Mouse (Mus musculus) neural tube, embryonic 15.5 days (tissue): Measurements from ENCODE around the gene Fer. TPM values are rescaled to one million over a fixed set of nuclear protein-coding genes. Genes with fewer than 3 reads are reported as not detected.

Experiments
- ATAC-seq: fragments of 200-750 bp; cut with Nextera tagmentation; 2 replicates; pipeline ENCODE4 v1.8.0; 2017; ENCODE audit warnings: mild to moderate bottlenecking, moderate TSS enrichment, moderate library complexity; ENCODE audit not compliant: low FRiP score
- H3K27ac ChIP-seq: fragments of 300-500 bp; sonication (generic); replicated peaks from 2 replicates; pipeline ENCODE4 v1.5.1; 2015; ENCODE audit warnings: mild to moderate bottlenecking, inconsistent platforms
- H3K27me3 ChIP-seq: fragments of 300-500 bp; sonication (generic); replicated peaks from 2 replicates; pipeline ENCODE4 v1.6.1; 2015; ENCODE audit warnings: inconsistent platforms
- H3K36me3 ChIP-seq: fragments of 300-500 bp; sonication (generic); 2 replicates; pipeline ENCODE4 v1.6.1; 2015; ENCODE audit warnings: inconsistent platforms
- H3K4me1 ChIP-seq: fragments of 300-500 bp; sonication (generic); 2 replicates; pipeline ENCODE4 v1.6.1; 2015; ENCODE audit warnings: inconsistent platforms
- H3K4me2 ChIP-seq: fragments of 300-500 bp; sonication (generic); 2 replicates; pipeline ENCODE4 v1.6.1; 2015; ENCODE audit warnings: inconsistent platforms, mild to moderate bottlenecking, moderate library complexity
- H3K4me3 ChIP-seq: fragments of 300-500 bp; sonication (generic); replicated peaks from 2 replicates; pipeline ENCODE4 v1.5.1; 2015; ENCODE audit warnings: mild to moderate bottlenecking, inconsistent platforms
- H3K9ac ChIP-seq: fragments of 300-500 bp; sonication (generic); replicated peaks from 2 replicates; pipeline ENCODE4 v1.6.1; 2015; ENCODE audit warnings: mild to moderate bottlenecking, inconsistent platforms
- H3K9me3 ChIP-seq: fragments of 300-500 bp; sonication (generic); replicated peaks from 2 replicates; pipeline ENCODE4 v1.6.1; 2016; ENCODE audit warnings: inconsistent platforms
- WGBS: fragments of 180-500 bp; shearing (Covaris S2); methylation state at CpG from one replicate; pipeline ENCODE4 v1.1.7; 2015; ENCODE audit warnings: mixed read lengths; 5-methylcytosine and 5-hydroxymethylcytosine counted together
- polyA plus RNA-seq: library from polyadenylated mRNA; unstranded; fragments of >200 nt; fragmentation: Nextera tagmentation; extraction: Ambion mirVana; gene quantifications from 2 replicates; pipeline ENCODE4 v1.2.1, GENCODE M21; 2015

Gene Fer
- polyA plus RNA-seq, 1 experiment from 2014 or later, result 31.5 TPM

DNA sequence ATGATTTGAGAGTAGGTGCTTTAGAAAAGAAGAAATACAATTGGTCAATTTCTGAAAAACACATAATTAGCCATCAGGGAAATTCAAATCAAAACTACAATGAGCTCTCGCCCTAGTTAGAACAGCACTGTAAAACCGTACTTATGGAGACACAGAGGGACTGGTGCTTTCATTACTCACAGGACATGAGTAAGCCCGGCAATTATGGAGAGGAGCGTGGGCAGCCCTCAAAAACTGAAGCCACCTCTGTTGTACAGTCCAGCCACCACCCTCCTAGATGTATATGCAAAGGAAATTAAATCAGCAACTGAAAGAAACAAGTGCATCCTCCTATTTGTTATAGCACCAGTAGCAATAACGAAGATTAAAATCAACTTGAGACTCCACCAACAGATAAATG lies 304.9 kb downstream of the Fer start:
- H3K36me3 ChIP-seq, result no peaks in the 10 kb centered on the region
- H3K4me1 ChIP-seq, result no peaks in the 10 kb centered on the region
- 95% methylated on average over 5 of the region's 5 CpGs for WGBS
- H3K27me3 ChIP-seq, result no peaks in the 10 kb centered on the region
- no peak overlapping the region for H3K27ac ChIP-seq
- H3K4me3 ChIP-seq, result no peak overlapping the region
- no peak overlapping the region for H3K9ac ChIP-seq
- no peak overlapping the region for H3K4me2 ChIP-seq
- peaks cover 10% of the 10 kb centered on the region; the same call in 1 of the 2 replicates for H3K9me3 ChIP-seq
- ATAC-seq, result no peak

DNA sequence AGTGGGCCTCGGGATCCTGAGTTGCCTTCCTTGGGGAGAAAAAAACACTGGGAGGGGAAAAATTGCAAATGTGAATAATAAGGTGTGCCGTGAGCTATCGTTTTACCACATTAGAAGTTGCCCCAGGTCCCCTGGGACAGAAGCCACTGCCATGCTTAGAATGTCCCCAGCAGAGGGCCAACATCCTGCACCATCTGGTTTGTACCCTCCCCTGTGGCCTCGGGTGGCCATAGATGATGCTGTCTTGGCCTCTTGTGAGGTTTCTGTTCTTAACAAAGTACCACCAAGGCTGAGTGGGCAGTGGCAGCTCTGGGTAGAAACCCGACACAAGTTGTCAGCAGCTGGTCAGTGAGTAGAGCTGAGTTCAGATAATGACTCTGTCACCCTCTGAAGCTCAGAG lies 307.2 kb downstream of the Fer start:
- 66% methylated on average over 5 of the region's 5 CpGs for WGBS
- Histone ChIP-seq H3K27me3 (no peaks in the 10 kb centered on the region), H3K36me3 (no peaks in the 10 kb centered on the region), H3K27ac (no peak overlapping the region), H3K9me3 (peaks cover 10% of the 10 kb centered on the region; the same call in 1 of the 2 replicates), H3K4me3 (no peak overlapping the region), H3K4me2 (no peak overlapping the region), H3K9ac (no peak overlapping the region), H3K4me1 (no peaks in the 10 kb centered on the region)
- ATAC-seq, result no peak

DNA sequence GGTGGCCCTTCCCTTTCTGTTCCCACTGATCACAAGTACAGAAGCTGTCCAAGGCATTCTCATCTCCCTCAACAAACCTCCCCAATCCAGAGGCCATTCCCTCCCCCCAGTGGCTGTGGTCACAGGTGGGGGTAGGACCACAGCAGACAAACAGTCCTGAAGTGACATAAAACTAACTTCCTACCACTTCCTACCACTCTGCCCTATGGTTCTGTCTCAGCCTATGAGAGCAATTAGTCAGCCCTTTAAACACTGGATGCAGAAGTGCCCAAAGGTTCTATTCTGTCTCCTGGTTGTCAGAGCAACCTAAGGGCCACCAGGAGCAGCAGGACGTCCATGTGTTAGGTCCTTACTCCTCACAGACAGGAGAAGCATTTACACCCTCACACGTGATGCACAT lies 309.6 kb downstream of the Fer start:
- Histone ChIP-seq H3K9ac (no peak overlapping the region), H3K9me3 (peaks cover 5% of the 10 kb centered on the region; the same call in 1 of the 2 replicates), H3K4me1 (no peaks in the 10 kb centered on the region), H3K4me3 (no peak overlapping the region), H3K27me3 (no peaks in the 10 kb centered on the region), H3K36me3 (no peaks in the 10 kb centered on the region), H3K27ac (no peak overlapping the region), H3K4me2 (no peak overlapping the region)
- 70% methylated on average over 2 of the region's 2 CpGs for WGBS
- no peak for ATAC-seq

DNA sequence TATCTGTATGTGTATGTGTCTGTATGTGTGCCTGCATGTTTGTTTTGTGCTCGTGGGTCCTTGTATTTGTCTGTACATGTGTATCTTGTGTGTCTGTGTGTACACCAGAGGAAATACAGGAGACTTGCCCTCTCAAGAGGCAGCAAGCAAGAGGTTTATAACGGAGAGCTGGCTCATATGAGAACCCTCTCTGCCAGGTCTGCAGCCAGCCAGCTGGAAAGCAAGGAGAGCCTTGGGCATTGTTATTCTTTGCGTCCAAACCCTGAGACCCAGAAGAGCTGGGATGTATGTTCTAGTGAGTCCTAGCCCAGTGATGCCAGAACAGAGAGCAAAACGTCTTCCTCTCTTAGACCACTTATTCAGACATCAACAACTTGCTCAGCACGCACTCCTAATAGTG lies 317.7 kb downstream of the Fer start:
- H3K4me2 ChIP-seq, result no peak overlapping the region
- no peaks in the 10 kb centered on the region for H3K4me1 ChIP-seq
- no peak for ATAC-seq
- no peaks in the 10 kb centered on the region for H3K36me3 ChIP-seq
- H3K4me3 ChIP-seq, result no peak overlapping the region
- H3K9me3 ChIP-seq, result no peaks in the 10 kb centered on the region
- H3K27me3 ChIP-seq, result no peaks in the 10 kb centered on the region
- no peak overlapping the region for H3K27ac ChIP-seq
- WGBS, result 76% methylated on average over 5 of the region's 5 CpGs
- H3K9ac ChIP-seq, result no peak overlapping the region

DNA sequence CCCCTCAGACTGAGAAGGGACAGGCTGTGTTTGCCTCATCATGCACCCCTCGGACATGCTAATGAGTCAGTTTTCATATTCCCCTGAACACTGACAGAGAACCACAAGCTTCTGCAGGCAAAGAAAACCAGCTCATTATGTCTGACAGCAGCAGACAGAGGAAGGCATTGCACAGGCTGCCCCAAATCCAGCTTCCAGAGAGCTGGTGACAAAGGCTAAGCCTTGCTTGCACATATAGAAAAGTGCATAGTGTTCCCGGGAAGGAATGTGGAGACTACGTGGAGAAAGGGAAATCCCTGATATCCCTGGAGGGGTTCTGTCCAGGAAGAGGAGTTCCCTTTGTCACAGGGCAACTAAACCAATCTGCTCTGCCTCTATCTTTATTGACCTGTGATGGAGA lies 318.4 kb downstream of the Fer start:
- Histone ChIP-seq H3K27me3 (no peaks in the 10 kb centered on the region), H3K4me3 (no peak overlapping the region), H3K9me3 (no peaks in the 10 kb centered on the region), H3K27ac (no peak overlapping the region), H3K9ac (no peak overlapping the region), H3K4me1 (no peaks in the 10 kb centered on the region), H3K4me2 (no peak overlapping the region), H3K36me3 (no peaks in the 10 kb centered on the region)
- no peak for ATAC-seq
- whole genome bisulfite sequencing, result 70% methylated on average over 3 of the region's 3 CpGs

DNA sequence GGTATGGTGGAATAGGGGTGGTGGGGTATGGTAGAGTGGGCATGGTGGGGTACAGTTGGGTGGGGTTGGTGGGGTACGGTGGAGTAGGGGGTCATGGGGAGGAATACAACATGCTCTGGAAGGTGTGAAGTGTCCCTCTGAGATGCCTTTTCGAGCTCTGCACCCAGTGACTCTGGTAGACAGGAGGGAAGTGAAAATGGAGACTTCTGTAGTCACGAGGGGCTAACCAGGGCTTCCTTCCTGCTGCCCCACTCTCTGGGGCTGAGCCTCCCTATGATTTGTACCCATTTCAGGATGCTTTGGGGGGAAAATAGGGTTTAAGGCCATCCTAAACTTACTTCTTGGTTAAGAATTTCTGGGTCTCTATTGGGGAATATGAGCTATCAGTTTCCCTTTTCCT lies 319.7 kb downstream of the Fer start:
- H3K9me3 ChIP-seq, result no peaks in the 10 kb centered on the region
- H3K4me1 ChIP-seq, result no peaks in the 10 kb centered on the region
- no peak for ATAC-seq
- H3K27me3 ChIP-seq, result no peaks in the 10 kb centered on the region
- no peak overlapping the region for H3K27ac ChIP-seq
- no peak overlapping the region for H3K4me2 ChIP-seq
- no peak overlapping the region for H3K9ac ChIP-seq
- WGBS, result 88% methylated on average over 3 of the region's 3 CpGs
- no peaks in the 10 kb centered on the region for H3K36me3 ChIP-seq
- H3K4me3 ChIP-seq, result no peak overlapping the region

DNA sequence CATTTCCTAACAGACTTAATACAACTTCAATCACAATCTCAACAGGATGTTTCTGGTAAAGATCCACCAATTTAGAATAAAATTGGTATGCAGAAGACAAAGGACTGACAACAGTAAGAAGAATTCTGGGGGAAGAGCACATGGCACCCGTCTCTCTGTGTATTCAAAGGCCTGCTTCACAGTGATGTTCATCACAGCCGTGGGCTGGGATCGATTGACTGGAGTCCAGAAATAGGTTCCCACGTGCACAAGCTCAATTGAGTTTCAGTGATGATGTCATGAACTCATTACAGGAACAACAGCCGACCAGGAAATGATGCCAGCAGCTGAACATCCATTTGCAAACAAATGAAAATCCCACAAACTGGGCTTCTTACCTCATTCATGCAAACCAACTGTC lies 320.3 kb downstream of the Fer start:
- ATAC-seq, result no peak
- no peak overlapping the region for H3K4me2 ChIP-seq
- no peak overlapping the region for H3K9ac ChIP-seq
- no peak overlapping the region for H3K27ac ChIP-seq
- no peaks in the 10 kb centered on the region for H3K27me3 ChIP-seq
- WGBS, result 41% methylated on average over 5 of the region's 5 CpGs
- H3K4me1 ChIP-seq, result no peaks in the 10 kb centered on the region
- no peak overlapping the region for H3K4me3 ChIP-seq
- H3K9me3 ChIP-seq, result no peaks in the 10 kb centered on the region
- H3K36me3 ChIP-seq, result no peaks in the 10 kb centered on the region

Other genes with a start within 250 kb of the Fer start
- gene A930002H24Rik, start 729 bp downstream of the Fer start, polyA plus RNA-seq, result 2.9 and 3.6 TPM in 2 replicates